Mouse (Mus musculus) testis, adult 2 months (tissue): ENCODE results near the gene Ldb2. TPM values are rescaled to one million over a fixed set of nuclear protein-coding genes. Genes with fewer than 3 reads are reported as not detected.

Experiments used
- H3K27ac ChIP-seq: fragments of 200-500 bp; 2 replicates; pipeline ENCODE4 v1.5.1; 2012; ENCODE audit warnings: low read depth, low read length; ENCODE audit not compliant: control insufficient read depth, insufficient read depth
- H3K27me3 ChIP-seq: fragments of 200-500 bp; 2 replicates; pipeline ENCODE4 v1.6.1; 2012; ENCODE audit warnings: mild to moderate bottlenecking, low read length, moderate library complexity; ENCODE audit not compliant: control insufficient read depth, insufficient read depth
- H3K36me3 ChIP-seq: fragments of 200-500 bp; 2 replicates; pipeline ENCODE4 v1.6.1; 2012; ENCODE audit warnings: mild to moderate bottlenecking, low read length; ENCODE audit not compliant: control insufficient read depth, insufficient read depth
- H3K4me1 ChIP-seq: fragments of 200-500 bp; 2 replicates; pipeline ENCODE4 v1.6.1; 2012; ENCODE audit warnings: low read length; ENCODE audit not compliant: control insufficient read depth, insufficient read depth
- H3K4me3 ChIP-seq: fragments of 200-500 bp; 2 replicates; pipeline ENCODE4 v1.5.1; 2012; ENCODE audit warnings: low read depth, mild to moderate bottlenecking, low read length, moderate library complexity, mixed read lengths; ENCODE audit not compliant: control insufficient read depth
- CTCF ChIP-seq: fragments of 200-500 bp; IDR thresholded peaks from 2 replicates; pipeline ENCODE4 v1.5.1; 2012; ENCODE audit warnings: low read depth, mild to moderate bottlenecking, inconsistent platforms, low read length, moderate library complexity; ENCODE audit not compliant: control insufficient read depth, insufficient read depth, insufficient replicate concordance
- POLR2A ChIP-seq: fragments of 200-500 bp; IDR thresholded peaks from 2 replicates; pipeline ENCODE4 v1.6.1; 2012; ENCODE audit warnings: low read depth, mild to moderate bottlenecking, inconsistent platforms, low read length, moderate library complexity; ENCODE audit not compliant: control insufficient read depth
- polyA plus RNA-seq: library from polyadenylated mRNA; depleted of rRNA; stranded (reverse); fragments of >200 nt; gene quantifications from 2 replicates; pipeline ENCODE4 v1.2.3, GENCODE M21; 2012

Ldb2 gene
- polyA plus RNA-seq, 1 experiment: 0.99 TPM

DNA sequence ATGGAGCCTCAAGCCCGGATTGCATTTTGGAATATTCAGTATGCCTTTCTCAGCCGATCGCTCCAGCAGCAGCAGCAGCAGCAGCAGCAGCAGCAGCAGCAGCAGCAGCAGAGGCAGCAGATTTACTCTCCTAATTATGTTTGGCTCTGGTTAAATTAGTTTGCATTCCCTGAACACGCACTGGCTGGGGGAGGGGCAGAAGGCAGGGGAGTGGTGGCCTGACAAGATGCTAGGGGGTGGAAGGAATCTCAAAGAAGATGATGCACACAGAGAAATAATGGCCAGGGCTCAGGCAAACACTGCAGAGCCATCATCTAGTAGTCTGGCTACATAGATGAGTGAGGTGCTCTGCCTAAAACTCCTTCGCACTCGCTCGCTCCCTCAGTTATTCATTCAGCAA lies 102.9 kb downstream of the Ldb2 start:
- no peaks in the 10 kb centered on the region for H3K4me1 ChIP-seq
- no peaks in the 10 kb centered on the region for H3K36me3 ChIP-seq
- no peak overlapping the region for H3K4me3 ChIP-seq
- H3K27me3 ChIP-seq: no peaks in the 10 kb centered on the region
- TF ChIP-seq POLR2A (no peak), CTCF (no peak)
- no peak overlapping the region for H3K27ac ChIP-seq

DNA sequence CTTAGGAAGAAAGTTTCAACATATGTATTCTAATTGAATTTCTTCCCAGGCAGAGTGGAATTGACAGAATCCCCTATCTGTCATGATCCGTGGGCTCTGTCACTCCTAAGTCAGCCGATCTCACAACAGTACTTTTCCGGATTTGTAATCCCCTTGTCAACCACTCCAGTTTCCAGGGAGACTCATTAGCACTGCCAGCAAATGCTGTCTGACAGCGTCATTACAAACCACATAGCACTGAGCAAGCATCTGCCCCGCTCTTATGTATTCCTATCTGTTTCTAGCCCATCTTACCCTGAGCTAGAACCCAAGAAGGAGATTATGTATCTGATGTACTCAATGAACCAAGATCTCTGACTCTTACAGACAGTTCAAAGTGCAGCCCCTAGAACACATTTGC lies 105.8 kb downstream of the Ldb2 start:
- no peaks in the 10 kb centered on the region for H3K4me1 ChIP-seq
- H3K4me3 ChIP-seq: no peak overlapping the region
- no peaks in the 10 kb centered on the region for H3K27me3 ChIP-seq
- no peak overlapping the region for H3K27ac ChIP-seq
- no peaks in the 10 kb centered on the region for H3K36me3 ChIP-seq
- TF ChIP-seq CTCF: no peak
- no peak for TF ChIP-seq POLR2A

DNA sequence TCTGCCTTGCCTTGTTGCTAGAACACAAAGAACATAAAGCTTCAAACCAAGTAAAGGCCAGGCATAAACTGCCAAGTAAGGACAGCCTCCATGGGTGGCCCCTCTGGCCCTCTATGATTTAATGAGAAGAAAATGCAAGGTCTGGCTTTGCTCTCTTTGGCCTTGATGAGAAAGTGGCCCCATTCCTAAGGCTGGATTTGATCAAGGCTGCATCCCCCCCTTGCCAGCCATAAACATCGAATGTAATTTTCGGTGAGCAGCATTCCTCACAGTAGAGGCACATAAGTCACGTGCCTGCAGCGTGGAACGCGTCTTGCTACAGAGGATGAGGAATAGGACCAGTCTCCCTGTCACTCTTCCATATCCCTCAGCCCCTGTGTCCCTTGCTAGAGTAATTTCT lies 113.1 kb downstream of the Ldb2 start:
- TF ChIP-seq POLR2A (no peak), CTCF (no peak)
- Histone ChIP-seq H3K4me1 (no peaks in the 10 kb centered on the region), H3K27ac (no peak overlapping the region), H3K27me3 (no peaks in the 10 kb centered on the region), H3K36me3 (no peaks in the 10 kb centered on the region), H3K4me3 (no peak overlapping the region)

- H3K4me1 ChIP-seq: no peaks in the 10 kb centered on the region
- H3K27me3 ChIP-seq: no peaks in the 10 kb centered on the region
- no peak overlapping the region for H3K27ac ChIP-seq
- TF ChIP-seq POLR2A (no peak), CTCF (no peak)
- H3K4me3 ChIP-seq: no peak overlapping the region
- H3K36me3 ChIP-seq: no peaks in the 10 kb centered on the region
Observed at GRCm38 (mm10) chr5:44681054-44681638, 118.3 kb downstream of the Ldb2 start.

DNA sequence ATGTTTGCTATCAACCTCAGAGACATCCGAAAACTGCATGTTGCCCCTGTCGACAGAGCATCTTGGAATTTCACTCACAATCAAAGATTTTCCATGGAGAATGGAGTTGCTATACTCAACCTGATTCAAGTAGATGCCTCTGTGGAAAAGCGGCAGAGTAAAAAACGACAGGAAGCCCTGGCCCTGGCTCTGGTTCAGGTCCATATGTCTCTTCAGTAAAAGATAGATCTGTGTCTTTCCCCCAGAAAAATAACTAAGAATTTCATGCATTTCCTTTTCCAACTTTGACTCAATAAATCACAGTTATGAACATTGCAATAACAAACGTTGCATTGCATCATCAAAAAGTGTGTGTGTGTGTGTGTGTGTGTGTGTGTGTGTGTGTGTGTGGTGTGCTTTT lies 121.7 kb downstream of the Ldb2 start:
- TF ChIP-seq CTCF (no peak), POLR2A (no peak)
- H3K36me3 ChIP-seq: no peaks in the 10 kb centered on the region
- H3K4me3 ChIP-seq: no peak overlapping the region
- H3K4me1 ChIP-seq: no peaks in the 10 kb centered on the region
- H3K27ac ChIP-seq: no peak overlapping the region
- no peaks in the 10 kb centered on the region for H3K27me3 ChIP-seq

DNA sequence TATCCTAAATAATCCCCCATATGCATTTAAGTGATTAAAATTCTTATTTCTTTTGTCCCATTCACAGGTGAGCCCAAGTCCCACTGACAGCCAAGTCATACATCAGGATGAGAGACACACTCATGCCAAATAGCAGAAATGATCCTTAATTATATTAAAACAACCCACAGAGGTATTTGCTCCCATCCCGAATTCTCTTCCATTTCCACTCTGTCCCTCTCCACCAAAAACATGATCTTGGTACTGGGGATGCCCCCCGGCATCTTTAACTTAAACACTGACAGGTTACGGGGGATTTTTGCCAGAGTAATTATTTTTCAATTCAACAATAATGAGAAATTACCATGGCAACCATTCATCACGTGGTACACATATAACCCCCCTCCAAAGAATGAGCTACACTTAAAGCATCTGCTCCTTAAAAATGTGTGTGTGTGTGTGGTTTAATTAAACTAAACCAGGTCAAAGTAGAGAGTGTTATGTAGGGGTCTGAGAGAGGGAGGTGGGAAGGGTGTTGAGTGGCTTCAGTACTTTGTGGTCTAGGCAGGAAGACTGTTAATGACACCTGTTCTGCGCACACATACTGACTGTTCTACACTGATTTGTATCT lies 123.2 kb downstream of the Ldb2 start:
- H3K4me3 ChIP-seq: no peak overlapping the region
- no peaks in the 10 kb centered on the region for H3K36me3 ChIP-seq
- TF ChIP-seq POLR2A (no peak), CTCF (no peak)
- no peak overlapping the region for H3K27ac ChIP-seq
- no peaks in the 10 kb centered on the region for H3K4me1 ChIP-seq
- H3K27me3 ChIP-seq: no peaks in the 10 kb centered on the region

DNA sequence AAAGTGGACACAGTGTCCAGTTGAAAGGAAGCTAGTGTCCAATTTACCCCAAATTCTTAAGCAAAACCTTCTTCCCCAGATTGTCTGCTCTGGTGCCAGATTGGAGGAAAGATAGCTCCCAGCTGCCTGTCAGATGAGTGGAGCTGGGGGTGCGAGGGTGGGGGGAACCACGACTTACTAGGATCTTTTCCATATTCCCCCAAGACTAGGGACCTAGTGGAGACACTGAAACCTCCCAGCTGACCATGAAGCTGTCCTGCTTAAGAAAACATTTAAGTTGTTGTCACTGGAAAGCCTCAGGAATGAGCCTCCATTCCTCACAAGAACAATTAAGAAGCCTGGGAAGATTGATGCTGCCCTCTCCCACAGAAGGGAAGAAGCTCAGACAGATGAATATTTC lies 129.1 kb downstream of the Ldb2 start:
- Histone ChIP-seq H3K4me1 (no peaks in the 10 kb centered on the region), H3K27me3 (no peaks in the 10 kb centered on the region), H3K36me3 (no peaks in the 10 kb centered on the region), H3K27ac (no peak overlapping the region), H3K4me3 (no peak overlapping the region)
- no peak for TF ChIP-seq POLR2A
- no peak for TF ChIP-seq CTCF
